ENCODE assay signal across 18 mouse cellular contexts in the genomic region with DNA sequence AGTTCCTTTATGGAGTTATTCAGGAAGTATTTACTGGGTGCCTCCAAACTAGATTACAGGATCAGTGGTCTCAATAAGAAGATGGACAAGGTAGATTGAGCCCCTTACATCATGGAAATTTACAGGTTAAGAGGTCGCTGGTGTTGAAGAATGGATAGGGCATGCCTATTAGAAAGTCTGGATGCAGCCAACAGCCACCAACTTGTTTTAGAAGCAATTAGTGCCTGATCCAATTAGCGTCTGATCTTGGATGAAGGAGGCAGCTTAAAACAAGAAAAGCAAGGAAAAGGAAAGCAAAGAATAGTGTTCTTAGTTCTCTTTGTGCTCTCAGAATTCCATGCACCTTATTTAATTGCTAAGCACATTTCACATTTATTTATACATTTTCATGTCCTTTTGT.
"Had no signal": no experiment of that assay in that cellular context is flagged by ENCODE, and none has a peak within 500 bp of the region (broad histone marks: within the 10 kb centered on the region; RNA-seq: fewer than 3 reads in every experiment).

No protein-coding gene starts in this region.

- ATAC-seq: liver, postnatal 0 days; lung, postnatal 0 days; midbrain, embryonic 13.5 days; midbrain, embryonic 15.5 days had no signal

- H3K27ac ChIP-seq: liver, embryonic 15.5 days; lung, embryonic 15.5 days; macrophage; midbrain, embryonic 13.5 days; midbrain, embryonic 15.5 days; neural tube, embryonic 12.5 days; stomach, embryonic 15.5 days had no signal

- H3K4me2 ChIP-seq: liver, embryonic 15.5 days; lung, embryonic 15.5 days; midbrain, embryonic 11.5 days; midbrain, embryonic 13.5 days; midbrain, embryonic 15.5 days; neural tube, embryonic 12.5 days; stomach, embryonic 15.5 days had no signal

- DNase-seq: liver, postnatal 0 days; lung, adult 2 months; lung, postnatal 14 days; lung, postnatal 36 days; right cerebral cortex, postnatal 14 days; thymus, adult 18-20 months; thymus, postnatal 14 days; thymus, postnatal 36 days had no signal

- H3K9me3 ChIP-seq: liver, embryonic 15.5 days; lung, embryonic 15.5 days; megakaryocyte, embryonic 14.5 days; midbrain, embryonic 13.5 days; midbrain, embryonic 15.5 days; neural tube, embryonic 12.5 days; stomach, embryonic 15.5 days had no signal

- H3K9ac ChIP-seq: liver, embryonic 15.5 days; liver, postnatal 0 days; lung, embryonic 15.5 days; midbrain, embryonic 13.5 days; midbrain, embryonic 15.5 days; neural tube, embryonic 12.5 days; stomach, embryonic 15.5 days had no signal

- H3K4me3 ChIP-seq: liver, embryonic 15.5 days; lung, embryonic 15.5 days; megakaryocyte, embryonic 14.5 days; midbrain, embryonic 13.5 days; midbrain, embryonic 15.5 days; neural tube, embryonic 12.5 days; stomach, embryonic 15.5 days had no signal

- H3K27me3 ChIP-seq: liver, embryonic 15.5 days; lung, embryonic 15.5 days; megakaryocyte, embryonic 14.5 days; midbrain, embryonic 13.5 days; midbrain, embryonic 15.5 days; neural tube, embryonic 12.5 days; stomach, embryonic 15.5 days had no signal

- H3K36me3 ChIP-seq: liver, embryonic 15.5 days; lung, embryonic 15.5 days; midbrain, embryonic 13.5 days; midbrain, embryonic 15.5 days; neural tube, embryonic 12.5 days; stomach, embryonic 15.5 days had no signal

- H3K4me1 ChIP-seq: liver, embryonic 15.5 days; lung, embryonic 15.5 days; megakaryocyte, embryonic 14.5 days; midbrain, embryonic 13.5 days; midbrain, embryonic 15.5 days; neural tube, embryonic 12.5 days; stomach, embryonic 15.5 days had no signal
